Mouse (Mus musculus) kidney, embryonic 15.5 days (tissue): ENCODE results near the gene Col8a1. TPM values are rescaled to one million over a fixed set of nuclear protein-coding genes. Genes with fewer than 3 reads are reported as not detected.

Source experiments
- ATAC-seq: fragments of 200-750 bp; cut with Nextera tagmentation; replicated peaks from 2 replicates; pipeline ENCODE4 v1.8.0; 2017; ENCODE audit warnings: moderate TSS enrichment; ENCODE audit not compliant: low FRiP score
- H3K27ac ChIP-seq: fragments of 300-500 bp; sonication (generic); 2 replicates; pipeline ENCODE4 v1.5.1; 2015; ENCODE audit warnings: mild to moderate bottlenecking, inconsistent platforms
- H3K27me3 ChIP-seq: fragments of 300-500 bp; sonication (generic); 2 replicates; pipeline ENCODE4 v1.6.1; 2015; ENCODE audit warnings: inconsistent platforms
- H3K36me3 ChIP-seq: fragments of 300-500 bp; sonication (generic); 2 replicates; pipeline ENCODE4 v1.6.1; 2015; ENCODE audit warnings: inconsistent platforms
- H3K4me1 ChIP-seq: fragments of 300-500 bp; sonication (generic); 2 replicates; pipeline ENCODE4 v1.6.1; 2015; ENCODE audit warnings: inconsistent platforms
- H3K4me2 ChIP-seq: fragments of 300-500 bp; sonication (generic); 2 replicates; pipeline ENCODE4 v1.6.1; 2015; ENCODE audit warnings: moderate library complexity, mild to moderate bottlenecking, inconsistent platforms
- H3K4me3 ChIP-seq: fragments of 300-500 bp; sonication (generic); replicated peaks from 2 replicates; pipeline ENCODE4 v1.5.1; 2015; ENCODE audit warnings: mild to moderate bottlenecking, inconsistent platforms
- H3K9ac ChIP-seq: fragments of 300-500 bp; sonication (generic); 2 replicates; pipeline ENCODE4 v1.6.1; 2015; ENCODE audit warnings: mild to moderate bottlenecking, inconsistent platforms
- H3K9me3 ChIP-seq: fragments of 300-500 bp; sonication (generic); replicated peaks from 2 replicates; pipeline ENCODE4 v1.6.1; 2016; ENCODE audit warnings: inconsistent platforms
- WGBS: fragments of 180-500 bp; shearing (Covaris S2); methylation state at CpG from one replicate; pipeline ENCODE4 v1.1.7; 2015; ENCODE audit warnings: mixed read lengths; 5-methylcytosine and 5-hydroxymethylcytosine counted together
- polyA plus RNA-seq: library from polyadenylated mRNA; unstranded; fragments of >200 nt; fragmentation: Nextera tagmentation; extraction: Ambion mirVana; gene quantifications from 2 replicates; pipeline ENCODE4 v1.2.1, GENCODE M21; 2015

Gene Col8a1
- polyA plus RNA-seq, 1 experiment from 2014 or later, result 2.5 TPM

DNA sequence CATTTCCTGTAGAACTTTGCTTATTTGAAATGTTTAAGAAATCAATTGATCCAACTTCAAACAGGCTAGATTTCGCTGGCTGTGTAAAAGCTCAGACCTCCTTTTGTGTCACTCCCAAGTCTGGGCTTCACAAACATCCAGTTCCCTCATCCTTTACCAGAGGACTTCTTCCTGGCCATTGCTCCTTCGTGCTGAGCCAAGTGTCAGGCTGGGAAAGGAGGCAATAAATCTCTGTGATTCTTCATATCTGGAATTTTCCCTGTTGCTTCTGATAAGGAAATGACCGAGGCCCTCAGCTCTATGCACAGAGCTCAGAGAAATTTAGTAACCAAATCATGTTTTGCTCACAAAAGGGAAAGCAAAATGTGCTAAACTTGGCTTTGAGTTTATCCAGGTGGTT is 91.9 kb downstream of the Col8a1 start:
- WGBS, result 41% methylated on average over 3 of the region's 3 CpGs
- Histone ChIP-seq H3K27me3 (no peaks in the 10 kb centered on the region), H3K36me3 (no peaks in the 10 kb centered on the region), H3K4me3 (no peak overlapping the region), H3K27ac (no peak overlapping the region), H3K9me3 (no peaks in the 10 kb centered on the region), H3K4me2 (no peak overlapping the region), H3K9ac (no peak overlapping the region), H3K4me1 (no peaks in the 10 kb centered on the region)
- ATAC-seq, result no peak

DNA sequence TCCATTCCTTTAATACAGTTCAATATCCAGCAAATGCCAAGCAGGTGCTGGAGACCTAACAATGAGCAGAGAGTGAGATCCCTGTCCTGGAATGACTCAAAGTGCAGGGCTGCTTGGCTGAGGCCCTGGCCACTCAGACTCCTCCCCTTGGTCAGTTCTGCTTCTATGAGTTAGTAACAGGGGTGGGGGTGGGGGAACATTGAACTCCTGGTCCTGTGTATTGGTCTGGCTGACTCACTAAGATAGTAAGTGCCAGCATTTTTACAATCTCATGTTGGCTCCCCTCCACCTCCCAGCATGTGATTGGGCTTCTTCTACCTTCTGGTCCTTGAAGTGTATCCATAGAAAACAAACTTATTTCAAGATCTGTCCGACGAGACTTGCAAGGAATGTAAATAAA is 104.6 kb downstream of the Col8a1 start:
- Histone ChIP-seq H3K9me3 (no peaks in the 10 kb centered on the region), H3K4me2 (no peak overlapping the region), H3K4me3 (no peak overlapping the region), H3K4me1 (no peaks in the 10 kb centered on the region), H3K9ac (no peak overlapping the region), H3K27ac (no peak overlapping the region), H3K36me3 (no peaks in the 10 kb centered on the region), H3K27me3 (no peaks in the 10 kb centered on the region)
- ATAC-seq, result 0 out of 2 replicates have a peak, but pooled peaks have one; percentile 71
- 41% methylated on average over 2 of the region's 2 CpGs for WGBS

- no peaks in the 10 kb centered on the region for H3K4me1 ChIP-seq
- no peak overlapping the region for H3K27ac ChIP-seq
- no peaks in the 10 kb centered on the region for H3K9me3 ChIP-seq
- H3K9ac ChIP-seq, result no peak overlapping the region
- no peak overlapping the region for H3K4me3 ChIP-seq
- no peaks in the 10 kb centered on the region for H3K36me3 ChIP-seq
- no peaks in the 10 kb centered on the region for H3K27me3 ChIP-seq
- H3K4me2 ChIP-seq, result no peak overlapping the region
- 74% methylated on average over 10 of the region's 10 CpGs for WGBS
- no peak for ATAC-seq
These were observed 113.1 kb downstream of the Col8a1 start for GRCm38 (mm10) chr16:57641346-57641885.

GRCm38 (mm10) chr16:57634766-57635165 is 119.8 kb downstream of the Col8a1 start:
- Histone ChIP-seq H3K36me3 (no peaks in the 10 kb centered on the region), H3K9me3 (no peaks in the 10 kb centered on the region), H3K4me3 (no peak overlapping the region), H3K9ac (no peak overlapping the region), H3K27ac (no peak overlapping the region), H3K4me1 (no peaks in the 10 kb centered on the region), H3K4me2 (no peak overlapping the region), H3K27me3 (no peaks in the 10 kb centered on the region)
- 49% methylated on average over 5 of the region's 5 CpGs for WGBS
- ATAC-seq, result no peak

GRCm38 (mm10) chr16:57634191-57634590 is 120.3 kb downstream of the Col8a1 start:
- ATAC-seq, result 0 out of 2 replicates have a peak, but pooled peaks have one; percentile 76
- H3K4me1 ChIP-seq, result no peaks in the 10 kb centered on the region
- WGBS, result 9% methylated on average over 6 of the region's 6 CpGs
- H3K36me3 ChIP-seq, result no peaks in the 10 kb centered on the region
- H3K27ac ChIP-seq, result no peak overlapping the region
- H3K4me2 ChIP-seq, result no peak overlapping the region
- H3K9me3 ChIP-seq, result no peaks in the 10 kb centered on the region
- no peak overlapping the region for H3K4me3 ChIP-seq
- H3K9ac ChIP-seq, result no peak overlapping the region
- H3K27me3 ChIP-seq, result no peaks in the 10 kb centered on the region

GRCm38 (mm10) chr16:57611768-57612167 is 142.8 kb downstream of the Col8a1 start:
- Histone ChIP-seq H3K4me1 (peaks cover 3% of the 10 kb centered on the region; the same call in 1 of the 2 replicates), H3K9me3 (no peaks in the 10 kb centered on the region), H3K4me2 (no peak overlapping the region), H3K36me3 (no peaks in the 10 kb centered on the region), H3K9ac (no peak overlapping the region), H3K27ac (no peak overlapping the region), H3K4me3 (no peak overlapping the region), H3K27me3 (0 out of 2 replicates have a peak, but pooled peaks cover 11% of the 10 kb centered on the region)
- ATAC-seq, result no peak
- WGBS, result 5% methylated on average over 1 of the region's 1 CpGs

- Histone ChIP-seq H3K27ac (peak within 1 kb of the TSS; percentile 55), H3K4me3 (peak within 1 kb of the TSS; percentile 87), H3K27me3 (no peaks in the 10 kb centered on the region), H3K9ac (peak within 1 kb of the TSS; percentile 56), H3K4me1 (peaks cover 13% of the 10 kb centered on the region), H3K9me3 (no peaks in the 10 kb centered on the region), H3K36me3 (no peaks in the 10 kb centered on the region), H3K4me2 (peak within 1 kb of the TSS; percentile 79)
- peak; percentile 91 for ATAC-seq
- under 1% methylated on average over 64 of the region's 64 CpGs for WGBS
These were observed 147.9 kb downstream of the Col8a1 start, which contains the start of gene Cmss1 for GRCm38 (mm10) chr16:57606444-57607227. Cmss1 (minus strand) TSS chr16:57606864.

DNA sequence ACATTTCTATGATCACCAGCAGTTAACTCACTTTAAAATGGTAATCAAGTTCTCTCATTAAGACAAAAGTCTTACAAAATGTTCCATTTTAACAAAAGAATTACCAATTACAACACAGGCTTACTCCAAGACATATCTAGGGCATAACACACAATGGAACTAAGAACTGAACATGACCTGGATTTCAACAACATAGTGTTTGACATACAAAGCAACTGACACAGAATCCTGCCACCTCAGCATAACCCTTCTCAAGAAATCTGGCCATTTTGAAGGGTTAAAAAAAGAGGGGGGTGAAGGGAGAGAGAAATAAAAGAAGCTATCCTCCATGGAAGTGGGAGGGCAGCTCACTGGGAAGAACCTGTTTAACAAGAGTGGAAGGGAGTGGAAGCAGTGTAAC is 153.5 kb downstream of the Col8a1 start:
- Histone ChIP-seq H3K9ac (no peak overlapping the region), H3K27ac (no peak overlapping the region), H3K9me3 (no peaks in the 10 kb centered on the region), H3K4me2 (no peak overlapping the region), H3K36me3 (no peaks in the 10 kb centered on the region), H3K27me3 (no peaks in the 10 kb centered on the region), H3K4me1 (peaks cover 10% of the 10 kb centered on the region), H3K4me3 (no peak overlapping the region)
- ATAC-seq, result no peak

GRCm38 (mm10) chr16:57597295-57597957 is 157.1 kb downstream of the Col8a1 start:
- H3K36me3 ChIP-seq, result no peaks in the 10 kb centered on the region
- H3K9ac ChIP-seq, result no peak overlapping the region
- 90% methylated on average over 4 of the region's 4 CpGs for WGBS
- H3K4me2 ChIP-seq, result no peak overlapping the region
- H3K4me1 ChIP-seq, result no peaks in the 10 kb centered on the region
- H3K27ac ChIP-seq, result no peak overlapping the region
- no peaks in the 10 kb centered on the region for H3K27me3 ChIP-seq
- no peaks in the 10 kb centered on the region for H3K9me3 ChIP-seq
- H3K4me3 ChIP-seq, result no peak overlapping the region
- no peak for ATAC-seq

GRCm38 (mm10) chr16:57593422-57594157 is 160.9 kb downstream of the Col8a1 start:
- Histone ChIP-seq H3K9ac (no peak overlapping the region), H3K4me3 (no peak overlapping the region), H3K27ac (no peak overlapping the region), H3K36me3 (no peaks in the 10 kb centered on the region), H3K9me3 (no peaks in the 10 kb centered on the region), H3K27me3 (no peaks in the 10 kb centered on the region), H3K4me2 (no peak overlapping the region), H3K4me1 (no peaks in the 10 kb centered on the region)
- no peak for ATAC-seq
- WGBS, result 45% methylated on average over 7 of the region's 7 CpGs

DNA sequence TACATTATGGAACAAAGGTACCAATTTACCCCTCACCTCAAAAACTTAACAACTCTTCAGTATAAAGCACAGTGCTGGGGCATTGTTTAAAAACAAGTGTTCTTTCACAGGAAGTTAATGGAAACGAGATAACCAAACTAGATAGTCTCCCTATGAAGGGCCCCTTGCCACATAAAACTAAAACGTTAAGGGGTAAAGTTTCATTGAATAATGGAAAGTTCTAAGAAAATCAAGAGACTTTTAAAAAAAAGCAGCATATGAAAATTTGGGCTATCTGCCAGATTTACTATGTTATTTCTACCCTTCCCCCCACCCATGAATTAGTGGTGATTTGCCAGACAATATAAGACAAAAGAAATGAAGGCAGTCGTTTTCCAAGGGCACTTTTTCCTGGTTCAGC is 169.3 kb downstream of the Col8a1 start:
- no peak overlapping the region for H3K4me3 ChIP-seq
- H3K27me3 ChIP-seq, result no peaks in the 10 kb centered on the region
- ATAC-seq, result no peak
- H3K27ac ChIP-seq, result 0 out of 2 replicates have a peak overlapping the region, but pooled peaks have one; percentile 28
- H3K9me3 ChIP-seq, result no peaks in the 10 kb centered on the region
- H3K4me2 ChIP-seq, result no peak overlapping the region
- H3K36me3 ChIP-seq, result no peaks in the 10 kb centered on the region
- WGBS, result 19% methylated on average over 3 of the region's 3 CpGs
- H3K9ac ChIP-seq, result no peak overlapping the region
- 0 out of 2 replicates have a peak, but pooled peaks cover 7% of the 10 kb centered on the region for H3K4me1 ChIP-seq
